Mouse (Mus musculus) CH12.LX (cell line): ENCODE results near the gene Msx2. TPM values are rescaled to one million over a fixed set of nuclear protein-coding genes. Genes with fewer than 3 reads are reported as not detected.

Source experiments
- DNase-seq: peaks from one replicate; pipeline ENCODE4 v3.0.0-alpha.2; 2013; ENCODE audit errors: extremely low read depth
- H3K27ac ChIP-seq: 2 replicates; pipeline ENCODE4 v1.5.1; 2012; ENCODE audit warnings: low read depth, mild to moderate bottlenecking, control low read depth, moderate library complexity; ENCODE audit not compliant: insufficient read depth
- H3K27me3 ChIP-seq: replicated peaks from 2 replicates; pipeline ENCODE3; 2012; ENCODE audit warnings: inconsistent platforms
- H3K36me3 ChIP-seq, 2 experiments: replicated peaks in 1 of 2; 2 replicates each; pipeline versions ENCODE3 to v1.6.1; 2012; ENCODE audit warnings: inconsistent platforms in 1 of 2, low read length in 1 of 2, mild to moderate bottlenecking in 1 of 2, mixed read lengths in 1 of 2, moderate library complexity in 1 of 2; ENCODE audit not compliant: control insufficient read depth in 1 of 2, insufficient read depth in 1 of 2
- H3K4me1 ChIP-seq, 2 experiments: 2 replicates each; pipeline ENCODE4 v1.6.1; 2012; ENCODE audit warnings: inconsistent platforms in 1 of 2, moderate library complexity in 1 of 2; ENCODE audit not compliant: insufficient read depth in 2 of 2, control insufficient read depth in 1 of 2
- H3K4me2 ChIP-seq: 2 replicates; pipeline ENCODE4 v1.6.1; 2012; ENCODE audit warnings: low read depth, mild to moderate bottlenecking, control low read depth; ENCODE audit not compliant: poor library complexity, insufficient read depth, severe bottlenecking
- H3K4me3 ChIP-seq, 3 experiments: fragments of 150-350 bp in 1 of 3; sonication (generic) in 1 of 3; replicated peaks in 1 of 3; 2 replicates each; pipeline versions ENCODE3 to v1.5.1; 2011 to 2012; ENCODE audit warnings: low read depth in 2 of 3, low read length in 2 of 3, mild to moderate bottlenecking in 2 of 3, moderate library complexity in 2 of 3, control low read depth in 1 of 3, improper control_type of control experiment in 1 of 3, inconsistent platforms in 1 of 3, mixed read lengths in 1 of 3; ENCODE audit not compliant: poor library complexity in 1 of 3
- H3K79me2 ChIP-seq: replicated peaks from 2 replicates; pipeline ENCODE4 v1.6.1; 2012; ENCODE audit warnings: mild to moderate bottlenecking, moderate library complexity; ENCODE audit not compliant: control insufficient read depth, poor library complexity, insufficient read depth, severe bottlenecking; ENCODE audit errors: extremely low read depth
- H3K9ac ChIP-seq: 2 replicates; pipeline ENCODE4 v1.6.1; 2012; ENCODE audit warnings: low read depth, mild to moderate bottlenecking, control low read depth, moderate library complexity; ENCODE audit not compliant: insufficient read depth
- H3K9me3 ChIP-seq: replicated peaks from 2 replicates; pipeline ENCODE3; 2012; ENCODE audit warnings: low read length, inconsistent platforms, mixed read lengths
- BHLHE40 ChIP-seq: IDR thresholded peaks from 2 replicates; pipeline ENCODE4 v1.6.1; 2011; ENCODE audit warnings: mild to moderate bottlenecking, low read depth, low read length, improper control_type of control experiment
- CHD2 ChIP-seq: IDR thresholded peaks from 2 replicates; pipeline ENCODE4 v1.6.1; 2011; ENCODE audit warnings: low read length, improper control_type of control experiment
- CTCF ChIP-seq, 2 experiments: IDR thresholded peaks in 1 of 2; conservative IDR thresholded peaks in 1 of 2; 2 replicates each; pipeline ENCODE4 v1.5.1; 2011 to 2012; ENCODE audit warnings: low read depth in 2 of 2, low read length in 2 of 2, improper control_type of control experiment in 1 of 2, inconsistent platforms in 1 of 2, mild to moderate bottlenecking in 1 of 2, moderate library complexity in 1 of 2
- E2F4 ChIP-seq: IDR thresholded peaks from 2 replicates; pipeline ENCODE4 v1.6.1; 2011; ENCODE audit warnings: low read depth, low read length, improper control_type of control experiment; ENCODE audit not compliant: insufficient replicate concordance
- ELF1 ChIP-seq: IDR thresholded peaks from 2 replicates; pipeline ENCODE4 v1.6.1; 2014; ENCODE audit warnings: low read depth, mild to moderate bottlenecking, inconsistent platforms, low read length, improper control_type of control experiment
- ETS1 ChIP-seq: conservative IDR thresholded peaks from 2 replicates; pipeline ENCODE4 v1.6.1; 2012; ENCODE audit warnings: low read depth, mild to moderate bottlenecking, inconsistent platforms, low read length, improper control_type of control experiment, moderate library complexity
- GABPA ChIP-seq: IDR thresholded peaks from 2 replicates; pipeline ENCODE4 v1.6.1; 2012; ENCODE audit warnings: low read depth, low read length, improper control_type of control experiment, inconsistent platforms; ENCODE audit not compliant: insufficient replicate concordance
- HCFC1 ChIP-seq: IDR thresholded peaks from 2 replicates; pipeline ENCODE4 v1.6.1; 2012; ENCODE audit warnings: low read depth, mild to moderate bottlenecking, inconsistent platforms, low read length, improper control_type of control experiment
- JUND ChIP-seq: conservative IDR thresholded peaks from 2 replicates; pipeline ENCODE4 v1.6.1; 2011; ENCODE audit warnings: low read depth, low read length, improper control_type of control experiment
- MAX ChIP-seq: IDR thresholded peaks from 2 replicates; pipeline ENCODE4 v1.6.1; 2011; ENCODE audit warnings: low read length, improper control_type of control experiment
- MYC ChIP-seq: IDR thresholded peaks from 2 replicates; pipeline ENCODE4 v1.6.1; 2011; ENCODE audit warnings: low read depth, mild to moderate bottlenecking, improper control_type of control experiment, low read length
- NELFE ChIP-seq: IDR thresholded peaks from 2 replicates; pipeline ENCODE4 v1.6.1; 2011; ENCODE audit warnings: low read depth, low read length, improper control_type of control experiment
- PAX5 ChIP-seq: IDR thresholded peaks from 2 replicates; pipeline ENCODE4 v1.6.1; 2012; ENCODE audit warnings: low read length, inconsistent platforms, mixed read lengths
- POLR2A ChIP-seq: IDR thresholded peaks from 2 replicates; pipeline ENCODE4 v1.6.1; 2011; ENCODE audit warnings: low read depth, mild to moderate bottlenecking, improper control_type of control experiment, low read length
- SMC3 ChIP-seq: IDR thresholded peaks from 2 replicates; pipeline ENCODE4 v1.6.1; 2011; ENCODE audit warnings: low read depth, low read length, improper control_type of control experiment
- TBP ChIP-seq: conservative IDR thresholded peaks from 2 replicates; pipeline ENCODE4 v1.6.1; 2011; ENCODE audit warnings: low read depth, low read length, improper control_type of control experiment
- USF1 ChIP-seq: IDR thresholded peaks from 2 replicates; pipeline ENCODE4 v1.6.1; 2014; ENCODE audit warnings: low read depth, mild to moderate bottlenecking, inconsistent platforms, low read length, improper control_type of control experiment
- ZC3H11A ChIP-seq: IDR thresholded peaks from 2 replicates; pipeline ENCODE4 v1.6.1; 2012; ENCODE audit warnings: low read depth, mild to moderate bottlenecking, inconsistent platforms, low read length, improper control_type of control experiment
- ZMIZ1 ChIP-seq: IDR thresholded peaks from 2 replicates; pipeline ENCODE4 v1.6.1; 2012; ENCODE audit warnings: low read depth, mild to moderate bottlenecking, inconsistent platforms, low read length, improper control_type of control experiment
- dilution Hi-C: fragments of 300-500 bp; cut with MboI; formaldehyde crosslinking; loops from 2 replicates; pipeline ENCODE4 v1.14.3; 2020; ENCODE audit warnings: low sequenced_read_pairs; ENCODE audit not compliant: extremely low pct_unique_long_range_greater_than_20kb, extremely low pct_ligation_motif_present
- in situ Hi-C: fragments of 300-500 bp; cut with MboI; formaldehyde crosslinking; loops from 3 replicates; pipeline ENCODE4 v1.14.3; 2019; ENCODE audit warnings: low sequenced_read_pairs, low pct_ligation_motif_present, low pct_unique_long_range_greater_than_20kb, mixed read lengths
- polyA plus RNA-seq: library from polyadenylated mRNA; unstranded; fragments of >175 nt; gene quantifications from 2 replicates; pipeline ENCODE4 v1.2.1, GENCODE M21; 2012; ENCODE audit warnings: low read depth; ENCODE audit not compliant: insufficient read length
- total RNA-seq, 2 experiments: library from RNA; depleted of rRNA; stranded (reverse); fragments of 300-350 nt in 1 of 2; fragments of >200 nt in 1 of 2; gene quantifications; 2 replicates each; pipeline ENCODE4 v1.2.3; 2012 to 2014

The Msx2 gene
- total and polyA plus RNA-seq, 3 experiments, result not detected

- dilution Hi-C loops, result no loop called here
- in situ Hi-C loops, result loop anchor here (25.0 kb wide), 1 partner anchor 213 kb away; no protein-coding TSS in a partner anchor
- peaks cover 72% of the 10 kb centered on the region for H3K27me3 ChIP-seq
These were observed 1.1 kb upstream of the Msx2 start for GRCm38 (mm10) chr13:53473991-53474390.

DNA sequence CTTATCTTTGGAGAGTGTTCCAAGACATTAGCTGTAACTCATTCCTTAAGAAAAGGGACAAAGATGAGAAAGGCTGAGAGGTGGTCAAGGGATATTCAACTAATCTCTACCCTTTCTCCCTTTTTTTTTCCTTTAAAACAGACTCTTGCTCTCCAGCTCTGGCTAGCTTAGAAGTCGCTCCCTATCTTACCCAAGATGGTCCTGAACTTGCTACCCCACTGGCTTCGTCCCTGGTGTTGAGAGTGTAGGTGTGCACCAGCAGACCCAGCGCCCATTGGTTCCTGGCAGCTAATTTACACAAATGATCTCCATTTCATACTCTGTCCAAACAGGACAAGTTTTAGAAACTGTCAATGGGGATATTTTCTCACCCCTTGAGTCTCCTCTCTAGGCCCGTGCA, 417 bp upstream of the Msx2 start:
- Histone ChIP-seq H3K79me2 (no peaks in the 10 kb centered on the region), H3K9ac (no peak overlapping the region), H3K4me2 (no peak overlapping the region), H3K4me1 (peaks cover 0 to 3% of the 10 kb centered on the region in 2 experiments; a peak in 1 of 4 replicates), H3K27ac (no peak overlapping the region), H3K9me3 (no peaks in the 10 kb centered on the region), H3K4me3 (no peak overlapping the region), H3K27me3 (peaks cover 66% of the 10 kb centered on the region), H3K36me3 (no peaks in the 10 kb centered on the region)
- in situ Hi-C loops (loop anchor here (25.0 kb wide), 1 partner anchor 214 kb away; no protein-coding TSS in a partner anchor), dilution Hi-C loops (no loop called here)
- no peak for TF ChIP-seq PAX5
- no peak for TF ChIP-seq CTCF (conservative IDR thresholded peaks at IDR 0.05 in 1 of 2, IDR thresholded peaks at IDR 0.05 in 1 of 2; ENCODE audit: low read depth in 2 of 2, low read length in 2 of 2)
- no peak for TF ChIP-seq ELF1
- no peak for TF ChIP-seq ZC3H11A
- TF ChIP-seq BHLHE40, result no peak
- no peak for TF ChIP-seq MAX
- no peak for TF ChIP-seq SMC3
- no peak for TF ChIP-seq JUND
- no peak for TF ChIP-seq ETS1
- no peak for TF ChIP-seq TBP
- TF ChIP-seq GABPA, result no peak
- DNase-seq, result no peak

More at GRCm38 (mm10) chr13:53473991-53474390, 1.1 kb upstream of the Msx2 start:
- Histone ChIP-seq H3K4me1 (peaks cover 0 to 3% of the 10 kb centered on the region in 2 experiments; a peak in 1 of 4 replicates), H3K4me3 (no peak overlapping the region), H3K9ac (no peak overlapping the region), H3K79me2 (no peaks in the 10 kb centered on the region), H3K27ac (no peak overlapping the region), H3K36me3 (no peaks in the 10 kb centered on the region), H3K4me2 (no peak overlapping the region), H3K9me3 (no peaks in the 10 kb centered on the region)
- TF ChIP-seq SMC3, result no peak
- no peak for TF ChIP-seq NELFE
- DNase-seq, result no peak

DNA sequence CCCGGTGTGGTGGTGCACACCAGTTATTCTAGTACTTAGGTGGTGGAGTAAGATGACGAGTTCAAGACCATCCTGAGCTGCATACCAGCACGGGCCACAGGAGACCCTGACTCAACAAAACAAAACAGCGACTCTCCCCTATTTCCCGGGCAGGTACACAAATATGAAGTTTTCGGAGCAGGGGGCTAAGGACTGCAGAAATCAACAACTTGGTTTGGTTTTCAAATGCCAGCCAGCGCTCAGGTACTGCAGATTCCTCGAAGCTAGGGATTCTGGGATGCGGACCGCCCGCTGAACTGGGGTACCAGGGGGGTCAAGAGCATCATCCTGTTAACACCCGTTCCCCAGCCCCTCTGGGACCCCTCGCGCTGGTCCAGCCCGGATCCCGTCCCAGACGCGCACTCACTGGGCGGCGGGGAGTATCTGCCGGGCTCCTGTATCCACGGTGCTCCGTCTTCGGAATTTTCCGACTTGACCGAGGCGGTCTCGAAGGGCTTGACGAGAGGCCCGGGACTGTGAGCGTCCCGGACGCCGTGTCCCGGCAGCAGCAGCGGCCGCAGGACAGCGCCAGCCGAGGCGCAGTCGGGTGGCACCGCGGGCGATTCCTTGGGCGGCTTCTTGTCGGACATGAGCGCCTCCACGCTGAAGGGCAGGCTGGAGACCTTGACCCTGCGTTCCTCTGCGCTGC, 804 bp downstream of the Msx2 start:
- TF ChIP-seq CHD2 (no peak), POLR2A (no peak), HCFC1 (no peak), USF1 (no peak), TBP (no peak), ZC3H11A (no peak), CTCF (conservative IDR thresholded peaks at IDR 0.05 in 1 of 2, IDR thresholded peaks at IDR 0.05 in 1 of 2; ENCODE audit: low read depth in 2 of 2, low read length in 2 of 2) (no peak), PAX5 (no peak), SMC3 (no peak), E2F4 (no peak), ZMIZ1 (no peak), MYC (no peak)
- no peaks in the 10 kb centered on the region for H3K79me2 ChIP-seq
- H3K27me3 ChIP-seq, result peaks cover 64% of the 10 kb centered on the region
- H3K4me2 ChIP-seq, result no peak overlapping the region
- H3K27ac ChIP-seq, result no peak overlapping the region
- no peak for DNase-seq
- H3K9me3 ChIP-seq, result no peaks in the 10 kb centered on the region
- H3K9ac ChIP-seq, result no peak overlapping the region
- peaks cover 0 to 3% of the 10 kb centered on the region in 2 experiments; a peak in 1 of 4 replicates for H3K4me1 ChIP-seq
- in situ Hi-C loops (loop anchor here (25.0 kb wide), 1 partner anchor 215 kb away; no protein-coding TSS in a partner anchor), dilution Hi-C loops (no loop called here)
- H3K4me3 ChIP-seq, result no peak overlapping the region
- no peaks in the 10 kb centered on the region for H3K36me3 ChIP-seq
